Mouse (Mus musculus) hindbrain, postnatal 0 days (tissue): ENCODE results near the gene Lce3e. TPM values are rescaled to one million over a fixed set of nuclear protein-coding genes. Genes with fewer than 3 reads are reported as not detected.
A peak's percentile ranks its signal among the peaks of the same experiment; 100 is the strongest.

Source experiments
- ATAC-seq: fragments of 200-750 bp; cut with Nextera tagmentation; 2 replicates; pipeline ENCODE4 v1.8.0; 2017; ENCODE audit warnings: mild to moderate bottlenecking, moderate TSS enrichment, moderate library complexity
- DNase-seq: peaks from one replicate; pipeline ENCODE4 v3.0.0-alpha.2; 2015; ENCODE audit warnings: low spot score
- H3K27ac ChIP-seq: fragments of 300-500 bp; sonication (generic); 2 replicates; pipeline ENCODE4 v1.5.1; 2014; ENCODE audit warnings: mild to moderate bottlenecking
- H3K27me3 ChIP-seq: fragments of 300-500 bp; sonication (generic); 2 replicates; pipeline ENCODE4 v1.6.1; 2014; ENCODE audit warnings: low read length, mixed read lengths; ENCODE audit not compliant: insufficient read depth
- H3K36me3 ChIP-seq: fragments of 300-500 bp; sonication (generic); 2 replicates; pipeline ENCODE4 v1.6.1; 2014; ENCODE audit warnings: low read length, mixed read lengths; ENCODE audit not compliant: insufficient read depth
- H3K4me1 ChIP-seq: fragments of 300-500 bp; sonication (generic); 2 replicates; pipeline ENCODE4 v1.6.1; 2014; ENCODE audit warnings: antibody characterized with exemption, low read length, mixed read lengths; ENCODE audit not compliant: insufficient read depth
- H3K4me2 ChIP-seq: fragments of 300-500 bp; sonication (generic); 2 replicates; pipeline ENCODE4 v1.6.1; 2014; ENCODE audit warnings: low read depth, mild to moderate bottlenecking, low read length, moderate library complexity, mixed read lengths
- H3K4me3 ChIP-seq: fragments of 300-500 bp; sonication (generic); 2 replicates; pipeline ENCODE4 v1.5.1; 2014; ENCODE audit warnings: low read length
- H3K9ac ChIP-seq: fragments of 300-500 bp; sonication (generic); replicated peaks from 2 replicates; pipeline ENCODE4 v1.6.1; 2014; ENCODE audit warnings: mild to moderate bottlenecking, low read length, moderate library complexity, mixed read lengths
- H3K9me3 ChIP-seq: fragments of 300-500 bp; sonication (generic); 2 replicates; pipeline ENCODE4 v1.6.1; 2016; ENCODE audit warnings: low read length, mixed read lengths
- CTCF ChIP-seq: IDR thresholded peaks from 2 replicates; pipeline ENCODE4 v1.5.1; 2016; ENCODE audit warnings: antibody characterized with exemption, control low read depth, low read depth
- WGBS: fragments of 180-500 bp; shearing (Covaris S2); extraction: QIAGEN DNeasy Blood & Tissue Kit; methylation state at CpG from one replicate; pipeline ENCODE4 v1.1.7; 2014; 5-methylcytosine and 5-hydroxymethylcytosine counted together
- polyA plus RNA-seq: library from polyadenylated mRNA; unstranded; fragments of >200 nt; fragmentation: Nextera tagmentation; extraction: Ambion mirVana; gene quantifications from 2 replicates; pipeline ENCODE4 v1.2.1, GENCODE M21; 2015
- total RNA-seq: library from RNA; depleted of rRNA; stranded (reverse); fragments of >200 nt; gene quantifications from 2 replicates; pipeline ENCODE4 v1.2.3, GENCODE M21; 2014; rRNA removed

The Lce3e gene
- total and polyA plus RNA-seq, 2 experiments from 2014 or later: not detected

DNA sequence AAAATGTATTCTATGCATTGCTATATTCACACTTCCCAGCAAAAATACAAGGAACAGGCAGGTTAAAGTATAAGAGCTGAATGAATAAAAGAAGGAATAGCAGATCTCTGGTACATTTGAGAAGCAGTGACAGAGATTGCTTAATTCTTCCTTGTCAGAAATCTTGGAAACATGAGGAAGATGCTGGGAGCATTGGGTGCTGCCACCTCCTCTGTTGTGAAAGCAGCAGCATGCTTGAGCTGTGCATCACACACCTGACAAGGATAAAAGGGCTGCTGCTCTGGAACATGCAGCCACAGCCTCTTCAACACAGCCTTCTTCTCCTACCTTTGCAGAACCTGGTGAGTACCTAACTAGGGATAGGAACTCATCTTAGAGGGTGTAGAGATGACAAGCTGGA lies 25.1 kb downstream of the Lce3e start, which contains the start of gene Lce3f:
Gene Lce3f (plus strand): TSS at position 301 of the 400 bp plus-strand sequence.
- no peak within 1 kb of the TSS for H3K9ac ChIP-seq
- no peak for TF ChIP-seq CTCF
- DNase-seq: no peak
- no peaks in the 10 kb centered on the region for H3K36me3 ChIP-seq
- no peak within 1 kb of the TSS for H3K4me3 ChIP-seq
- no peaks in the 10 kb centered on the region for H3K27me3 ChIP-seq
- no peak for ATAC-seq
- no peaks in the 10 kb centered on the region for H3K9me3 ChIP-seq
- no peaks in the 10 kb centered on the region for H3K4me1 ChIP-seq
- H3K4me2 ChIP-seq: no peak within 1 kb of the TSS
- H3K27ac ChIP-seq: no peak within 1 kb of the TSS

DNA sequence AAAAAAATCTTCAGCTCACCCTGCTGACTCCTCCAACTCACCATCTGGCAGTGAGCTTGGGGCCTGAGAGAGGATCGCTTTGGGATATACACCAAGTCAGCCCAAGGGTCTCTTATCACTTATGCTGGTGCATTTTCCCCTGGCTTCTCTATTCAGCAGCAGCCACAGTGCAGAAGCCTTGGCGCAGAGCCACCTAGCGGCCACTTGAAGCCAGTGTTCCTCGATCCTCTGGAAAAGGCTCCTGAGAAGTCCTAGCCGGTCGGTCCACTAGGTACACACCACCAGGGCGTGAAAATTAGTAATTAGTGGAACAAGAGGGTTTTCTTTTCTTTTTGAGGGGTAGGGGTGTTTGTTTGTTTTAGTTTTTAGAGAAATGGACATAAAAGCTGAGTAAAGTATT lies 31.8 kb downstream of the Lce3e start:
- Histone ChIP-seq H3K36me3 (no peaks in the 10 kb centered on the region), H3K9ac (no peak overlapping the region), H3K4me1 (no peaks in the 10 kb centered on the region), H3K27me3 (no peaks in the 10 kb centered on the region), H3K4me2 (no peak overlapping the region), H3K27ac (no peak overlapping the region), H3K4me3 (no peak overlapping the region), H3K9me3 (no peaks in the 10 kb centered on the region)
- DNase-seq (peak; percentile 92), ATAC-seq (peak; percentile 92)
- peak; percentile 93 for TF ChIP-seq CTCF
- 3% methylated on average over 7 of the region's 7 CpGs for WGBS

GRCm38 (mm10) chr3:93000621-93001020 lies 33.8 kb downstream of the Lce3e start:
- TF ChIP-seq CTCF: no peak
- H3K4me1 ChIP-seq: no peaks in the 10 kb centered on the region
- no peak overlapping the region for H3K4me2 ChIP-seq
- no peaks in the 10 kb centered on the region for H3K9me3 ChIP-seq
- H3K27me3 ChIP-seq: no peaks in the 10 kb centered on the region
- no peak for DNase-seq
- H3K36me3 ChIP-seq: no peaks in the 10 kb centered on the region
- no peak for ATAC-seq
- H3K4me3 ChIP-seq: no peak overlapping the region
- 87% methylated on average over 3 of the region's 3 CpGs for WGBS
- H3K9ac ChIP-seq: no peak overlapping the region
- no peak overlapping the region for H3K27ac ChIP-seq

DNA sequence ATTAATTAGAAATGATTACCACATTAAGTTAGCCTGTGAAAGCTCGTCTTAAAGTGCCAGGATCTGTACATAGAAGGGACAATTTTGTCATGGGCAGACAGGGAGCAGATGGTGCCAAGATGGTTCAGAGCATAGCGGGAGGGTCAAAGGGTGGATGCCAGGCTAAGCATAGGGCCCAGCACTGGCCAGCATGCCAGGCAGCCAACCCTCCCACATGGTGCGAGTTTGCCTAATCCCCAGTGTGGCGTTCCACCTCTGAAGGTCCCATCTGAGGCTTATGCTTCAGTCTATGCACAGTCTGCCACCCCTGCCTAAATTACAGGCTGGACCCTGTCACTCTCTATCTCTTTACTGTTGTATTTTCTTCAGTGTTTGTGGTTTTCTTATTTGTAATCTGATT lies 36.0 kb downstream of the Lce3e start:
- WGBS: 59% methylated on average over 4 of the region's 4 CpGs
- Histone ChIP-seq H3K9me3 (no peaks in the 10 kb centered on the region), H3K27ac (no peak overlapping the region), H3K4me2 (no peak overlapping the region), H3K9ac (no peak overlapping the region), H3K4me1 (no peaks in the 10 kb centered on the region), H3K36me3 (no peaks in the 10 kb centered on the region), H3K27me3 (no peaks in the 10 kb centered on the region), H3K4me3 (no peak overlapping the region)
- ATAC-seq: 0 out of 2 replicates have a peak, but pooled peaks have one; percentile 35
- DNase-seq: no peak
- TF ChIP-seq CTCF: no peak

GRCm38 (mm10) chr3:93014378-93014801 lies 47.5 kb downstream of the Lce3e start:
- peak overlapping the region; percentile 96 for H3K4me2 ChIP-seq
- DNase-seq (peak; percentile 70), ATAC-seq (peak; percentile 87)
- TF ChIP-seq CTCF: no peak
- H3K36me3 ChIP-seq: no peaks in the 10 kb centered on the region
- no peaks in the 10 kb centered on the region for H3K4me1 ChIP-seq
- no peaks in the 10 kb centered on the region for H3K27me3 ChIP-seq
- H3K9ac ChIP-seq: peak overlapping the region; percentile 56
- no peaks in the 10 kb centered on the region for H3K9me3 ChIP-seq
- H3K4me3 ChIP-seq: peak overlapping the region; percentile 54
- 1% methylated on average over 24 of the region's 24 CpGs for WGBS
- H3K27ac ChIP-seq: no peak overlapping the region; the same call in 1 of the 2 replicates

DNA sequence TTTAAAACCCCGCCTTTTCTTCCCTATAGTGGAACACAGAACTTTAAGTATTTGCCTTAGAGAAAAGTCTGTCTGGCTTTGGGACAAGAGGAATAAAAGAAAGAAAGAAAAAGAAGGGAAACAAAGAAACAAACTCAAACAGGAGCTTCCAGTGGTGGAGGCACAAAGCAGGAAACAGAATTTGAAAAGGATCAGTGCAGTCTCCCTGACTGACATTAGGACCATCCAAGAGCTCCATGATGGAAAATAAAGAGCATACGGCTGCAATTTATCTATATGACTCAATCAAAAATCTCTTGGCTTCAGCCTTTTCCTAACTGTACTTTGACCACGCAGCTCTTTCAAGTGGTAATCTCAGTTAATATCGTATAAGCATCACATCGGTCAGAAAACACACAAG lies 48.0 kb downstream of the Lce3e start:
- ATAC-seq: no peak

GRCm38 (mm10) chr3:93015460-93016104 lies 48.7 kb downstream of the Lce3e start, which contains the start of gene Crct1:
TSS of gene Crct1 (minus strand) at chr3:93015687.
- TF ChIP-seq CTCF: no peak
- H3K4me3 ChIP-seq: peak within 1 kb of the TSS; percentile 54
- H3K27me3 ChIP-seq: no peaks in the 10 kb centered on the region
- H3K4me1 ChIP-seq: no peaks in the 10 kb centered on the region
- H3K36me3 ChIP-seq: no peaks in the 10 kb centered on the region
- DNase-seq (no peak), ATAC-seq (no peak)
- H3K27ac ChIP-seq: no peak within 1 kb of the TSS; the same call in 1 of the 2 replicates
- H3K9me3 ChIP-seq: no peaks in the 10 kb centered on the region
- 42% methylated on average over 4 of the region's 4 CpGs for WGBS
- H3K4me2 ChIP-seq: peak within 1 kb of the TSS; percentile 96
- peak within 1 kb of the TSS; percentile 56 for H3K9ac ChIP-seq

More for the DNA sequence above, 48.0 kb downstream of the Lce3e start:
- TF ChIP-seq CTCF: no peak
- Histone ChIP-seq H3K9me3 (no peaks in the 10 kb centered on the region), H3K4me1 (no peaks in the 10 kb centered on the region), H3K4me2 (peak overlapping the region; percentile 96), H3K9ac (peak overlapping the region; percentile 56; the same call in 1 of the 2 replicates), H3K4me3 (peak overlapping the region; percentile 54), H3K27ac (no peak overlapping the region), H3K27me3 (no peaks in the 10 kb centered on the region), H3K36me3 (no peaks in the 10 kb centered on the region)
- WGBS: 10% methylated on average over 5 of the region's 5 CpGs
- DNase-seq: no peak

Other genes starting within 250 kb of the Lce3e start
- not detected in 2 replicates for gene Lce1f, start 246.7 kb upstream of the Lce3e start, total RNA-seq
- not detected in 2 replicates for gene Lce1f, start 246.7 kb upstream of the Lce3e start, polyA plus RNA-seq
- gene Gm38119, start 228.0 kb upstream of the Lce3e start, total RNA-seq: not detected in 2 replicates
- not detected in 2 replicates for gene Gm38119, start 228.0 kb upstream of the Lce3e start, polyA plus RNA-seq
- gene Lce1g, start 214.7 kb upstream of the Lce3e start, total RNA-seq: not detected in 2 replicates
- gene Lce1g, start 214.7 kb upstream of the Lce3e start, polyA plus RNA-seq: 0.20 TPM in 1 of 2 replicates, not detected in the other
- gene Lce1h, start 202.0 kb upstream of the Lce3e start, total RNA-seq: not detected in 2 replicates
- gene Lce1h, start 202.0 kb upstream of the Lce3e start, polyA plus RNA-seq: not detected in 2 replicates
- gene Lce1i, start 188.2 kb upstream of the Lce3e start, total RNA-seq: not detected in 2 replicates
- not detected in 2 replicates for gene Lce1i, start 188.2 kb upstream of the Lce3e start, polyA plus RNA-seq
- not detected in 2 replicates for gene Lce1j, start 176.5 kb upstream of the Lce3e start, total RNA-seq
- gene Lce1j, start 176.5 kb upstream of the Lce3e start, polyA plus RNA-seq: not detected in 2 replicates
- gene Lce1k, start 159.2 kb upstream of the Lce3e start, total RNA-seq: not detected in 2 replicates
- gene Lce1k, start 159.2 kb upstream of the Lce3e start, polyA plus RNA-seq: not detected in 2 replicates
- not detected in 2 replicates for gene Kprp, start 139.8 kb upstream of the Lce3e start, total RNA-seq
- gene Kprp, start 139.8 kb upstream of the Lce3e start, polyA plus RNA-seq: not detected in 2 replicates
- not detected in 2 replicates for gene Lce1l, start 115.8 kb upstream of the Lce3e start, total RNA-seq
- gene Lce1l, start 115.8 kb upstream of the Lce3e start, polyA plus RNA-seq: not detected in 2 replicates
- gene 2310050C09Rik, start 96.8 kb upstream of the Lce3e start, total RNA-seq: not detected in 2 replicates
- not detected in 2 replicates for gene 2310050C09Rik, start 96.8 kb upstream of the Lce3e start, polyA plus RNA-seq
- gene Lce3a, start 40.8 kb upstream of the Lce3e start, total RNA-seq: not detected in 2 replicates
- gene Lce3a, start 40.8 kb upstream of the Lce3e start, polyA plus RNA-seq: not detected in 2 replicates
- gene Lce3b, start 34.1 kb upstream of the Lce3e start, total RNA-seq: not detected in 2 replicates
- gene Lce3b, start 34.1 kb upstream of the Lce3e start, polyA plus RNA-seq: not detected in 2 replicates
- gene Lce3c, start 22.6 kb upstream of the Lce3e start, total RNA-seq: not detected in 2 replicates
- gene Lce3c, start 22.6 kb upstream of the Lce3e start, polyA plus RNA-seq: 0.46 and 1.3 TPM in 2 replicates
- not detected in 2 replicates for gene Lce3d, start 9.7 kb upstream of the Lce3e start, total RNA-seq
- gene Lce3d, start 9.7 kb upstream of the Lce3e start, polyA plus RNA-seq: not detected in 2 replicates
- not detected in 2 replicates for gene Lce3f, start 25.2 kb downstream of the Lce3e start, total RNA-seq
- not detected in 2 replicates for gene Lce3f, start 25.2 kb downstream of the Lce3e start, polyA plus RNA-seq
- 4.2 TPM in 1 of 2 replicates, not detected in the other for gene Crct1, start 48.6 kb downstream of the Lce3e start, total RNA-seq
- gene Crct1, start 48.6 kb downstream of the Lce3e start, polyA plus RNA-seq: 1.4 and 2.3 TPM in 2 replicates
- gene Lce1m, start 52.0 kb downstream of the Lce3e start, total RNA-seq: not detected in 2 replicates
- gene Lce1m, start 52.0 kb downstream of the Lce3e start, polyA plus RNA-seq: not detected in 2 replicates
- gene Gm4858, start 101.8 kb downstream of the Lce3e start, total RNA-seq: not detected in 2 replicates
- gene Gm4858, start 101.8 kb downstream of the Lce3e start, polyA plus RNA-seq: not detected in 2 replicates
- gene Crnn, start 177.7 kb downstream of the Lce3e start, total RNA-seq: not detected in 2 replicates
- not detected in 2 replicates for gene Crnn, start 177.7 kb downstream of the Lce3e start, polyA plus RNA-seq
- 0.05 TPM in 1 of 2 replicates, not detected in the other for gene Flg2, start 230.2 kb downstream of the Lce3e start, total RNA-seq
- not detected in 2 replicates for gene Flg2, start 230.2 kb downstream of the Lce3e start, polyA plus RNA-seq